Mouse (Mus musculus) gastrocnemius, adult 18-20 months (tissue): Measurements from ENCODE around the gene Tatdn2. TPM values are rescaled to one million over a fixed set of nuclear protein-coding genes. Genes with fewer than 3 reads are reported as not detected.

Source experiments
- DNase-seq: peaks from one replicate; pipeline ENCODE4 v3.0.0; 2021; ENCODE audit warnings: low spot score
- long read RNA-seq, 2 experiments: library from polyadenylated mRNA; stranded (forward); transcript quantifications; one replicate each; pipeline ENCODE4 v2.0.0; 2021
- total RNA-seq, 2 experiments: library from RNA; stranded (reverse); gene quantifications; 2 replicates each; pipeline ENCODE4 v1.2.3; 2021

The Tatdn2 gene
- total RNA-seq, result 10 to 100 TPM; 38.0 to 47.5 TPM
- long read RNA-seq, experiment 1, partial matches to known transcripts, result 0 of 1 reads
- long read RNA-seq, experiment 1, other reads (novel, unspliced or antisense), result 0 of 1 reads
- long read RNA-seq, experiment 2, partial matches to known transcripts, result 0 of 1 reads
- long read RNA-seq, experiment 2, other reads (novel, unspliced or antisense), result 1 of 1 reads

- peak; percentile 97 for DNase-seq
Measured at GRCm38 (mm10) chr6:113696582-113697221, at the start of gene Tatdn2. Gene Tatdn2, plus strand, starts transcription at chr6:113697050.

DNA sequence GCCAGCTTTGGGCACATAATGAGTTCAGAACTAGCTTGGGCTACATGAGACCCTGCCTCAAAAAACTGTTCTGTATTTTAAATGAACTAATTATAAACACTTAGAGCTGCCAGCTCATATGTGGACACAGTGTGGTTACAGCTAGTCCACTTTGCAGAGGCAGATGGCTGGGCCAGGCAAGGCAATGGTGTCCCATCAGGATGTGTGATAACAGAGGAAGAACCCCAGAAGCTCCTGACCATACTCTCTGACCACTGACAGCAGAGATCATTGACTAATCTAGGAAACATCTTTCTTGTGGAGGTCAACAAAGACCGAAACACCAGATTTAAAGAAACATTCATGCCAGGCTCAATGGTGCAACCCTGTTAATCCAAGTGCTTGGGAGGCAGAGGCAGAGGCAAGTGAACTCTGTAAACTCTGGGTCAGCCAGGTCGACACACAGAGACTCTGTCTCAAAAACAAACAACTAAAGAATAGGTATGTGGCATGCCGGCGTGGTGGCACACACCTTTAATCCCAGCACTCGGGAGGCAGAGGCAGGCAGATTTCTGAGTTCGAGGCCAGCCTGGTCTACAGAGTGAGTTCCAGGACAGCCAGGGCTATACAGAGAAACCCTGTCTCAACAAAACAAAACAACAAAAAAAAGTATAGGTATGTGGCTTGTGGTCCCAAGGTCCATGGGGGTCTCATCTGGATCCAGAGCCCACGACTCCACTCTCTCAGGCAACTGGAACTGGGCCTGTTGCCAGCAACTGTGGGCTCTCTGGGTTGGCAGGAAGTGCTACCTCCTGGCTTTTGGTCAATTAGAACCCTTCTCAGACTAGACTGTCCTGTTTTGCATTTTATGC, 47.3 kb upstream of the Tatdn2 start:
- DNase-seq, result no peak

GRCm38 (mm10) chr6:113650197-113650640, 46.6 kb upstream of the Tatdn2 start:
- no peak for DNase-seq

DNA sequence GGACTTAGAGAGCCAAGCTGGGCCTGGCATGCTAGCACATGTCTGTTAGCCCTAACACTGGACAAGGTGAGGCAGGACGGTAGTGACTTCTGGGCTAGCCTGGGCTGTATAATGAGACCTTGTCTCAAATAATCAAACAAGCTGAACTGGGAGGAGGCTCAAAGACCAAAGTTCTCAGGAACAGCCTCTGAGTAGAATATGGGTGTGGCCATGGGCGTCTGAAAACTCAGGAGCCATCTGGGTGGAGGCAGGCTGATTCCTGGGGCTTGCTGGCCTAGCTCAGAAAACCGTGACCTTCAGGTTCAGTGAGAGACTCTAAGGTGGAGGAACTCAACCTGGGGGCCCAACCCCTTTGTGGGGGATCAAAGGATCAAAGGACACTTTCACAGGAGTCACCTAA, 45.2 kb upstream of the Tatdn2 start:
- DNase-seq, result no peak

- DNase-seq, result no peak
Measured at GRCm38 (mm10) chr6:113653551-113653950, 43.3 kb upstream of the Tatdn2 start.

- no peak for DNase-seq
Measured at GRCm38 (mm10) chr6:113654102-113654501, 42.7 kb upstream of the Tatdn2 start.

- no peak for DNase-seq
Measured at GRCm38 (mm10) chr6:113654753-113655397, 42.0 kb upstream of the Tatdn2 start.

DNA sequence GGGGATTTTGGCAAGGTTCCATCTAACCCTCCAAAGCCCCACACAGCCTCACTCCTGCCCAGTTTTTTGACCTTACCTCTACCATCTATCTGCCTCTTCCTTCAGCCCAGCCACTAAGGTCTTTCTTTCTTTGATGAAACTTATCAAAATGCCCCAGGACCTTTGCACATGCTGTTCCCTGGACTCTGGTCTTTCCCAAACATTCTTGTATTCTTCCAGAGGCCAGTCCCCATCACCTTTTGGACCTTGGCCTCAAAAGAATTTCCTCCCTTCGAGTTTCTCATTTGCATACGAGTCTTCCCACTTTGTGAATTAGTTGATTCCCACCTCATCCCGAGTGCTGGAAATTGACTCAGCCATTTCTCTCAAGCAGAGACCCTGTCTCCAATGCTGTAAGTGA, 41.4 kb upstream of the Tatdn2 start:
- DNase-seq, result no peak

- no peak for DNase-seq
Measured at GRCm38 (mm10) chr6:113656847-113657246, 40.0 kb upstream of the Tatdn2 start.

DNA sequence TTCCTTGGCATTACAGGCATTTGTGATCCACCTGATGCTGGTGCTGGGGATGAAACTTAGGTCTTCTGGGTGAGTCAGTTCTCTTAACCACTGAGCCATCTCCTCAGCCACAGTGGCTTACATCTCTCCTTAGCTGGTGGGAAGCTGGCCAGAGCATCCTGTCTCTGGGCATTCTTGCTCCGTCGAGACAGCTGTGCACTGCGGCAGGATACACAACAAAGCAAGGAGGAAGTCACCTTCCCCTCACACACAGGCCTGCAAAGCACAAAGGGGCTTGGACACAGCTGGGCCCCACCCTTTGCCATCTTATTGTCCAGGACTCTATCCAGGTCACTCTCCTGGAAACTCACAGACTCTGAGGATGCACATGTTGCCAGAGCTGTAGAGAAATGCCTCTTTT, 38.6 kb upstream of the Tatdn2 start:
- DNase-seq, result no peak

DNA sequence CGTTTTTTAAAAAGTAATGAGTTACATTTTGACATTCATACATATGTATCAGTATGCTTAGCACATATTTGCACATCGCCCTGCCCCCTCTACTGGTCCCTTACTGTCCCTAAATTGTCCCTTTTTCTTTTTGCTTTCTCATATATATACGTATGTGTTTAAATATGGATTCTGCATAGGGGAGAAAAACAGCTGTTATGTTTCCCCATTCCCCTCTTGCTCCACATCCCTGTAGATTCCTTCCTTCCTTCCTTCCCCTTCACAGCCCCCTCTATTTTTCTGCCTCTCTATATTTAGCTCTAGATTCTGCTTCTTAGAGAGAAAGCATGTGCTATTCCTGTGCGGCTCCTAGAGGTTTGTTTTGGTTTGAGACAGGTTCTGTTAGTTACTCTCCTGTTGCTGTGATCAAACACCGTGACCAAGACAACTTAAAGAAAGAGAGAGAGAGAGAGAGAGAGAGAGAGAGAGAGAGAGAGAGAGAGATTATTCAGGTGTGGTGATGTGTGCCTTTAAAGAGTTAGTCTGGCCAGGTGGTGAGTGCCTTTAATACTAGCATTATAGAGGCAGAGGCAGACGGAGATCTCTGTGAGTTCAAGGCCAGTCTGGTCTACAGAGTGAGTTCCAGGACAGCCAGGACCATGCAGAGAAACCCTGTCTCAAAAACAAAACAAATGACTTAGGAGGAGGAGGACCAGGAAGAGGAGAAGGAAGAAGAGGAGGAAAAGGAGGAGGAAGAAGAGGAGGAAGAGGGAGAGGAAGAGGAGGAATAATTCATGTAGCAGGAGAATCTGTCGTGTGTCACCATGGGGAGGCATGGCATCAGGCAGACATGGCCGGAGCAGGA, 37.0 kb upstream of the Tatdn2 start:
- no peak for DNase-seq

DNA sequence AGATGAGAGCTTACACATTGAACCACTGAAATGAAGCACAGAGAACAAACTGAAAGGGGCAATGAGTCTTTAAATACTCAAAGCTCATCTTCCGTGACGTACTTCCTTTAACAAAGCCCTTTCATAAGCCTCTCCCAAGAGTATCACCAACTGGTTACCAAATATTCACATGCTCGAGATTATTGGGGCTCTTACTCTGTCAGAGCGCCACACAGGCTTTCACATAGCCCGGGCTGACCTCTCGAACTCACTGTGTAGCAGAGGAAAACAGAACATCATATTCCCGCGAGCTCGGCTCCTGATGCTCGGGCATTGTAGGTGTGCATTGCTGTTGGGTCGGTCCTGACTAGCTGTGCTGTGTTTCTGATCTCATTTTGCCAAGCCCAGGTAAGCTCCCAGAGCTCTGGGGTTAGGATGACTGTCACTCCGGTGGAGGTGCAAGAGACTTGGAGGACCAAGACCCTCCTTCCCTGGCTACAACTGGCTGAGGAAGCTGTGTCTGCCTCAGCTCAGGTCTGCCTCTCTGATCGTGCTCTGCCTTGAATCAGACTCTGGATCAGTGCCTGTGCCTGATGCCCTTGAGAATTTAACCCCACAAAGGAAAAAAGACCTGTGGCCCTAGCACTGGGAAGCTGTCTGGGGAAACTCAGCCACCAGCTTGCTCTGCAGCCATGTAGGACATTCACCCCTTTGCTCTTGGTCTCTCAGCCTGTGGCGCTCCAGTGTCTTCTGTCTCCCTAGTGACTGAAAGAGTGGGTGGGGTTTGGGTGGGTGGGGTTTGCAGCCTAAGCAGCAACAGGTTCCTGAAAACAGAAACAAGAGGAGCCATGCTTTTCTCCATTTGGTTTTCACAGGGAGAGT, 36.1 kb upstream of the Tatdn2 start:
- DNase-seq, result no peak

GRCm38 (mm10) chr6:113661353-113662241, 35.3 kb upstream of the Tatdn2 start:
- DNase-seq, result peak; percentile 33

DNA sequence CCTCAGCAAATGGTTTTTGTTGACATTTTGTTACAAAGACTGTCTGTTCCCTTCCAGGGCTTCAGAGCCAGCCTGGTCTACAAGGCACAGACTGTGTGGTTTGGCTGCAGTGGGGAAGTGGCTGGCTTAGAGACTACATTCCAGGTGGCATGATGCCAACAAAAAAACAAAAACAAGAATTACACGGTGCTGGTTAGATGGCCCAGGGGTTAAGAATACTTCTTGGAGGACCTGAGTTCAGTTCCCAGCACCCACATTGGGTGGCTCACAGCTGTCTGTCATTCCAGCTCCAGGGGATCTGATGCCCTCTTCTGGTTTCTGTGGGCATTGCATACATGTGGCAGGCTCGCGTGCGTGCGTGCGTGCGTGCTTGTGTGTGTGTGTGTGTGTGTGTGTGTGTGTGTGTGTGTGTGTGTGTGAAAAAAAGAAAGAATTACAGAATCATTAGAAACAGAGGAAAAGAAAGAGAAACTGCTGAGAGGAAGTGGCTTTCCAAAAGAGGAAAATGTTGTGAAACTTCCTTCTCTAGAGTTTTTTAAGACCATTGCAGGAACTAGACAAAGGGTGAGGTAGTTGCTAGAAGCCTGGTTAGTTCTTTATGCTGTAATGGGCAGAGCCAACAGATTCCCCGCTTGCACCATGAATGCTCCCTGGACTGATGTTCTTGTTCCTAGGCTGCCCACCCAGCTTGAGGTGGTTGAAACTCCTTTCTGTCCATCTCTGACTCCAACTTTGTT, 33.7 kb upstream of the Tatdn2 start:
- DNase-seq, result no peak

DNA sequence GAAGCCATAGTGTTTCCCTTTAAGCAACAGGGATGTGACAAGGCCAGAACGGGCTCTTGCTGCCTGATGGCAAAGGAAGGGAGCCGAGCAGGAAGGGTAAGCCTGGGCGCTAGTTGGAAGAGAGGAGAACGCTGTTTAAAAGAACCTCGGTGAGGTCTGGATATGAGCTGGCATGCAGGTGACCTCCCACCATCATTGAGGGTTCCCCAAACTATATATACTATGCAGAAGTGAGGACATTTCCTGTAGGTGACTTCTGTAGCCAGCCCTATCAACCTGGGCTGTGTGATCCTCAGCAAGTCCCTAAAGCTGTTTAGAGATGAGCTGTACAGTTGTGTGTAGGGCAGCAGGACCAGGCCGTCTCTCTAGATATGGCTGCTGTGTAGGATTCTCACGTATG, 32.5 kb upstream of the Tatdn2 start:
- no peak for DNase-seq

- DNase-seq, result no peak
Measured at GRCm38 (mm10) chr6:113667611-113668122, 29.2 kb upstream of the Tatdn2 start.

DNA sequence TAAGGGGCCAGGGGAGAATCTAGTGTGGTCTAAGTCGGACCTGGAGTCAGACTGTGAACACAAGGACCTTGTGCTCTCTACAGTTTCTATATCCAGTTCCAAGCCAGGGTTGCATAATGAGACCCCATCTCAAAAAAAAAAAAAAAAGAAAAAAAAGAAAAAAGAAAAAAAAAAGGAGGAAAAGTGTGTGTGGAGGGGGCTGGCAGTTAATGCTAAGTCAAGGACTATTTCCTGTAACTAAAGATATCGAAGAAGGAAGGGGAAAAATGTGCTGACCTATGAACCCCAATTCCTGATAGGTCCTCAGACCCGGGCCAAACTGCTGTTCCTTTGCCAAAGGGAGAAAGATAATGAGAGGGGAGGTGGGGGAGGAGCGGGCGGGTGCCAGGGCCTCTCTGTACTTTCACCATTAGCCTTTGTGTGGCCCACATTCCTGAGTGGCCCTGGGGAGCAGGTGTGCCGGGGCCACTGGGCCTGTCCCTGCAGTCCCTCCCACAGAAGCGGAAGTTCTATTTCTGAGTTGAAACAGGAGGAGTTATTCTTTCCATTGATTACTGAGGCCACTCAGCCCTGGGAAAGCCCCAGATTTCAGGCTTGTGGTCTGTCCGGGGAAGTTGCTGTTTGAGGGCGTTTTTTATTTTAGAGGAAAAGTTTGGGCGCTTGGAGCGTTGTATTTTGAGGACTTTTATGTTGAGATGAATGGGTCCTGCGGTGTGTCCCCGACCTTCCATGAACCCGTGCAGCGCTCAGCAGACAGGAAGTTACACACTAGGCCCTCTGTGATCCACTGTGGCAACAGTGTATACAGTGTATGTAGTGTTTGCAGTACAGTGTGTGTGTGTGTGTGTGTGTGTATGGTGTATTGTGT, 28.3 kb upstream of the Tatdn2 start:
- DNase-seq, result peak; percentile 26
